Mouse (Mus musculus) forebrain, embryonic 10.5 days (tissue): Measurements from ENCODE around the gene Sipa1l1. TPM values are rescaled to one million over a fixed set of nuclear protein-coding genes. Genes with fewer than 3 reads are reported as not detected.

ENCODE experiments used
- DNase-seq: peaks from one replicate; pipeline ENCODE4 v3.0.0-alpha.2; 2017; ENCODE audit warnings: low spot score; ENCODE audit errors: extremely low spot score
- H3K27ac ChIP-seq: fragments of 300-500 bp; sonication (generic); 2 replicates; pipeline ENCODE4 v1.5.1; 2016; ENCODE audit warnings: mild to moderate bottlenecking
- H3K27me3 ChIP-seq: fragments of 300-500 bp; sonication (generic); 2 replicates; pipeline ENCODE4 v1.6.1; 2016; ENCODE audit warnings: mild to moderate bottlenecking; ENCODE audit not compliant: poor library complexity, severe bottlenecking
- H3K36me3 ChIP-seq: fragments of 300-500 bp; sonication (generic); replicated peaks from 2 replicates; pipeline ENCODE4 v1.6.1; 2016; ENCODE audit warnings: mild to moderate bottlenecking, moderate library complexity
- H3K4me1 ChIP-seq: fragments of 300-500 bp; sonication (generic); 2 replicates; pipeline ENCODE4 v1.6.1; 2016
- H3K4me3 ChIP-seq: fragments of 300-500 bp; sonication (generic); 2 replicates; pipeline ENCODE4 v1.5.1; 2016; ENCODE audit warnings: mild to moderate bottlenecking, moderate library complexity
- H3K9me3 ChIP-seq: fragments of 300-500 bp; sonication (generic); 2 replicates; pipeline ENCODE4 v1.6.1; 2016; ENCODE audit warnings: mild to moderate bottlenecking, moderate library complexity
- WGBS: fragments of 180-500 bp; shearing (Covaris S2); methylation state at CpG from one replicate; pipeline ENCODE4 v1.1.7; 2016; 5-methylcytosine and 5-hydroxymethylcytosine counted together
- polyA plus RNA-seq: library from polyadenylated mRNA; unstranded; fragments of >200 nt; fragmentation: Nextera tagmentation; extraction: Ambion mirVana; gene quantifications from 2 replicates; pipeline ENCODE4 v1.2.1, GENCODE M21; 2016

Gene Sipa1l1
- polyA plus RNA-seq, 1 experiment from 2014 or later = 40.6 TPM

GRCm38 (mm10) chr12:82425853-82426252 is 256.7 kb downstream of the Sipa1l1 start:
- H3K27ac ChIP-seq = no peak overlapping the region
- 89% methylated on average over 11 of the region's 11 CpGs for WGBS
- no peaks in the 10 kb centered on the region for H3K4me1 ChIP-seq
- no peaks in the 10 kb centered on the region for H3K27me3 ChIP-seq
- H3K4me3 ChIP-seq = no peak overlapping the region
- no peak for DNase-seq
- H3K36me3 ChIP-seq = peaks cover 87% of the 10 kb centered on the region
- no peaks in the 10 kb centered on the region for H3K9me3 ChIP-seq

- DNase-seq = no peak
Measured at GRCm38 (mm10) chr12:82427416-82427815, 258.3 kb downstream of the Sipa1l1 start.

GRCm38 (mm10) chr12:82428466-82428865 is 259.3 kb downstream of the Sipa1l1 start:
- H3K36me3 ChIP-seq = peaks cover 80% of the 10 kb centered on the region
- no peaks in the 10 kb centered on the region for H3K9me3 ChIP-seq
- no peaks in the 10 kb centered on the region for H3K27me3 ChIP-seq
- DNase-seq = no peak
- 89% methylated on average over 9 of the region's 9 CpGs for WGBS
- no peak overlapping the region for H3K4me3 ChIP-seq
- H3K27ac ChIP-seq = no peak overlapping the region
- H3K4me1 ChIP-seq = no peaks in the 10 kb centered on the region

More at GRCm38 (mm10) chr12:82427416-82427815, 258.3 kb downstream of the Sipa1l1 start:
- WGBS = 89% methylated on average over 2 of the region's 2 CpGs
- no peaks in the 10 kb centered on the region for H3K9me3 ChIP-seq
- H3K4me1 ChIP-seq = no peaks in the 10 kb centered on the region
- peaks cover 81% of the 10 kb centered on the region for H3K36me3 ChIP-seq
- no peaks in the 10 kb centered on the region for H3K27me3 ChIP-seq
- H3K27ac ChIP-seq = no peak overlapping the region
- no peak overlapping the region for H3K4me3 ChIP-seq

- DNase-seq = no peak
- no peak overlapping the region for H3K27ac ChIP-seq
- no peaks in the 10 kb centered on the region for H3K4me1 ChIP-seq
- no peak overlapping the region for H3K4me3 ChIP-seq
- 57% methylated on average over 4 of the region's 4 CpGs for WGBS
- no peaks in the 10 kb centered on the region for H3K9me3 ChIP-seq
- H3K36me3 ChIP-seq = peaks cover 85% of the 10 kb centered on the region
- no peaks in the 10 kb centered on the region for H3K27me3 ChIP-seq
Measured at GRCm38 (mm10) chr12:82433311-82433710, 264.2 kb downstream of the Sipa1l1 start.

- Histone ChIP-seq H3K27me3 (no peaks in the 10 kb centered on the region), H3K27ac (no peak overlapping the region), H3K4me1 (no peaks in the 10 kb centered on the region), H3K4me3 (no peak overlapping the region), H3K9me3 (no peaks in the 10 kb centered on the region), H3K36me3 (peaks cover 85% of the 10 kb centered on the region)
- WGBS = 96% methylated on average over 9 of the region's 9 CpGs
- DNase-seq = no peak
Measured at GRCm38 (mm10) chr12:82434591-82434990, 265.5 kb downstream of the Sipa1l1 start.

GRCm38 (mm10) chr12:82441479-82441878 is 272.4 kb downstream of the Sipa1l1 start:
- Histone ChIP-seq H3K4me1 (no peaks in the 10 kb centered on the region), H3K27ac (no peak overlapping the region), H3K36me3 (peaks cover 93% of the 10 kb centered on the region), H3K4me3 (no peak overlapping the region), H3K27me3 (no peaks in the 10 kb centered on the region), H3K9me3 (no peaks in the 10 kb centered on the region)
- 91% methylated on average over 3 of the region's 3 CpGs for WGBS
- DNase-seq = no peak

GRCm38 (mm10) chr12:82446609-82447024 is 277.5 kb downstream of the Sipa1l1 start:
- Histone ChIP-seq H3K9me3 (no peaks in the 10 kb centered on the region), H3K27me3 (no peaks in the 10 kb centered on the region), H3K27ac (no peak overlapping the region), H3K36me3 (peaks cover 80% of the 10 kb centered on the region), H3K4me3 (no peak overlapping the region), H3K4me1 (peaks cover 4% of the 10 kb centered on the region; the same call in 1 of the 2 replicates)
- no peak for DNase-seq
- 92% methylated on average over 8 of the region's 8 CpGs for WGBS

GRCm38 (mm10) chr12:82448129-82448815 is 279.2 kb downstream of the Sipa1l1 start:
- Histone ChIP-seq H3K27me3 (no peaks in the 10 kb centered on the region), H3K27ac (no peak overlapping the region)

GRCm38 (mm10) chr12:82452428-82452827 is 283.3 kb downstream of the Sipa1l1 start:
- Histone ChIP-seq H3K4me3 (no peak overlapping the region), H3K27me3 (no peaks in the 10 kb centered on the region), H3K9me3 (no peaks in the 10 kb centered on the region), H3K27ac (no peak overlapping the region), H3K36me3 (peaks cover 41% of the 10 kb centered on the region), H3K4me1 (peaks cover 4% of the 10 kb centered on the region; the same call in 1 of the 2 replicates)
- 97% methylated on average over 2 of the region's 2 CpGs for WGBS
- DNase-seq = no peak

More at GRCm38 (mm10) chr12:82448129-82448815, 279.2 kb downstream of the Sipa1l1 start:
- 82% methylated on average over 9 of the region's 9 CpGs for WGBS
- Histone ChIP-seq H3K4me3 (no peak overlapping the region), H3K36me3 (peaks cover 78% of the 10 kb centered on the region), H3K4me1 (peaks cover 4% of the 10 kb centered on the region; the same call in 1 of the 2 replicates), H3K9me3 (no peaks in the 10 kb centered on the region)
- DNase-seq = no peak

GRCm38 (mm10) chr12:82454415-82454814 is 285.3 kb downstream of the Sipa1l1 start:
- DNase-seq = no peak
- 88% methylated on average over 6 of the region's 6 CpGs for WGBS
- no peaks in the 10 kb centered on the region for H3K9me3 ChIP-seq

GRCm38 (mm10) chr12:82455700-82456413 is 286.7 kb downstream of the Sipa1l1 start:
- Histone ChIP-seq H3K4me1 (no peaks in the 10 kb centered on the region), H3K9me3 (no peaks in the 10 kb centered on the region), H3K27ac (no peak overlapping the region), H3K36me3 (peaks cover 13% of the 10 kb centered on the region), H3K27me3 (no peaks in the 10 kb centered on the region), H3K4me3 (no peak overlapping the region)
- WGBS = 85% methylated on average over 10 of the region's 10 CpGs
- no peak for DNase-seq

More at GRCm38 (mm10) chr12:82454415-82454814, 285.3 kb downstream of the Sipa1l1 start:
- H3K27me3 ChIP-seq = no peaks in the 10 kb centered on the region
- no peak overlapping the region for H3K27ac ChIP-seq
- no peaks in the 10 kb centered on the region for H3K4me1 ChIP-seq
- peaks cover 21% of the 10 kb centered on the region for H3K36me3 ChIP-seq
- no peak overlapping the region for H3K4me3 ChIP-seq

GRCm38 (mm10) chr12:82456414-82456805 is 287.3 kb downstream of the Sipa1l1 start:
- WGBS = 60% methylated on average over 1 of the region's 1 CpGs
- H3K27ac ChIP-seq = no peak overlapping the region
- DNase-seq = no peak
- H3K9me3 ChIP-seq = no peaks in the 10 kb centered on the region
- no peaks in the 10 kb centered on the region for H3K4me1 ChIP-seq
- no peak overlapping the region for H3K4me3 ChIP-seq
- peaks cover 13% of the 10 kb centered on the region for H3K36me3 ChIP-seq
- no peaks in the 10 kb centered on the region for H3K27me3 ChIP-seq

GRCm38 (mm10) chr12:82457609-82458008 is 288.5 kb downstream of the Sipa1l1 start:
- no peaks in the 10 kb centered on the region for H3K27me3 ChIP-seq
- H3K4me3 ChIP-seq = no peak overlapping the region
- H3K9me3 ChIP-seq = no peaks in the 10 kb centered on the region
- no peak overlapping the region for H3K27ac ChIP-seq
- H3K36me3 ChIP-seq = peaks cover 3% of the 10 kb centered on the region
- DNase-seq = no peak
- no peaks in the 10 kb centered on the region for H3K4me1 ChIP-seq
- WGBS = 93% methylated on average over 6 of the region's 6 CpGs
